Mouse (Mus musculus): ENCODE measurements around the gene Mas1.
A peak's percentile ranks its signal among the peaks of the same experiment; 100 is the strongest.
"Not testable (repeated sequence)": the region's sequence is repeated elsewhere in the genome, so short reads cannot be mapped to it uniquely, and the experiment has no call there.

Gene Mas1

DNA sequence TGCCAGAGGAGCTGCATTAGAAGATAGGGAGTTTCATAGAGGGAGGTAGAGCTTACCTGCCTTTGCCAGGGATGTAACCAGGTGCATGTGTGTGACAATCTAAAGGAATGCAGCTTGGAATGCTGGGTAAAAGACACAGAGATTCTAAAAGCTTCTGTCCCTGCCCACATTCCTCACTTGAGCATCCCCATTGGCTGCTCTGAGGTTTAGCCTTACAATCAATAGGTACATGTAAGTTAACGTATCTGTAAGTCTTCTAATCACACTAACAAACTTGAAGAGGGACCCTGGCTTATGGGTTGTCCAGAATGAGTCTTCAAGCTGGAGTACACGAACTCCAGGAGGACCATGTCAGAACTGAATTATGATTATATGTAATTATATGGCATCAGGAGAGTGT is at the start of gene Mas1:
TSS of gene Mas1 (minus strand) at position 101 of the 400 bp plus-strand sequence.
- DNase-seq (ENCODE audit: low spot score in 2 of 2): no peak

- peak; percentile 33 to 54 for DNase-seq (ENCODE audit: low spot score in 2 of 2)
Measured at GRCm38 (mm10) chr17:12916588-12917380, 48.8 kb upstream of the Mas1 start.

GRCm38 (mm10) chr17:12915881-12916583 is 48.1 kb upstream of the Mas1 start, which contains the start of gene Mrpl18:
Gene Mrpl18, minus strand, starts transcription at chr17:12916345.
- DNase-seq (ENCODE audit: low spot score in 2 of 2): peak; percentile 99

GRCm38 (mm10) chr17:12915488-12915880 is 47.5 kb upstream of the Mas1 start, which contains the start of gene Tcp1:
Gene Tcp1, plus strand, starts transcription at chr17:12915701.
- no peak for DNase-seq (ENCODE audit: low spot score in 2 of 2)

- no peak for DNase-seq (ENCODE audit: low spot score in 2 of 2)
Measured at GRCm38 (mm10) chr17:12910391-12910790, 42.4 kb upstream of the Mas1 start.

DNA sequence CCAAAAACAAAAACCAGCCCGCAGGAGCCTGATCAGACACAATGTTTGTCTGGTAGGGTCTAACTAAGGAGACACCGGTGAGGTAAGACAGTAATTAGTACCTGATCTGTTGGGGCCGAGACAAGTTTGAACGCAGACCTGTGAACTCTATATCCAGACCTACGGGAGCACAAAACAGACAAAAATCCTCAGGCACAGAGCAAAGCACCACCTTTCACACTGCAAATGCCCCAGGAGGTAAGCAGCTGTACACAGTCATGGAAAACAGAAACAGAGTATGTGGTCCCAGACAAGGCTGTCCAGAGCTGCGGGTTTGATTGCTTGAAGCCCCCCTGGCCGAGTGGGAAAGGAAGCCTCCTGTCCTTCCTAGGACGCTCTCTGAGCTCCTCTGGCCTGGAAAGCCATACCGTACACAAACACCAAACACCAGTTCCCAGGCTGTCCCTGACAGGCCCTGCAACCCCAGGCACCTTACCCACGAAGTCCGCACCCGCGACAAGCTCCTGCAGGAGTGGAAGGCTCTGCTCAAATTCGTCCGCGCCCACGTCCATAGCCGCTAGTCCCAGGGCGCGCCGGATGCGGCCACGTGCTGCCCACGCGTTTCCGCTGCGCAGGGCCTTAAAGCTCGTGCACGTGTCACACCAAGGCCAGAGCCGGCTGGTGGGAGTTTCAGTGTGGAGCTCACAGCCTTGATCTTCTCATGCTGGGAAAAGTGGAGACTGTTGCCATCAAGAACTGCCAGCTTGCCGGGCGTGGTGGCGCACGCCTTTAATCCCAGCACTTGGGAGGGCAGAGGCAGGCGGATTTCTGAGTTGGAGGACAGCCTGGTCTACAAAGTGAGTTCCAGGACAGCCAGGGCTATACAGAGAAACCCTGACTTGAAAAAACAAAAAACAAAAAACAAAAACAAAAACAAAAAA is 41.7 kb upstream of the Mas1 start, which contains the start of gene Pnldc1:
TSS of gene Pnldc1 (minus strand) at position 870 of the 920 bp plus-strand sequence.
- no peak for DNase-seq (ENCODE audit: low spot score in 2 of 2)

GRCm38 (mm10) chr17:12906436-12906835 is 38.5 kb upstream of the Mas1 start:
- DNase-seq (ENCODE audit: low spot score in 2 of 2): no peak

DNA sequence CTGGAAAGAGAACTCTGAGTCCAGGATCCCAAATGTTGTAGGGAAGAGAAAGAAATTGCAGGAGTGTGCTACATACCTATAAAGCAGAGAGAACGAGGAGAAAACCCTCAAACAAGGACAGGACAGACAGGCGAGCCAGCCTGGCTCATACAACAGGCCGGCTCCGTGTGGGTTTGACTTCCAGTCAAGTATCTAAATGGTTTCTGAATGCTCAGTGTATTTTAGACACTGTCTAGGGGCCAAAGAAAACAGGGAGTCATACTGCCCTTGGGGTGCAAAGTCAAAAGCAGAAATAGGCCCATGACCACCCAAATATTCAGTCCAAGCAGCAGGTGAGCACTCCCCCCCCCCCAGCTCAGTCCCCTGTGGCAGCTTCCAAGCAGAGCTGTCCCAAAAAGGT is 37.9 kb upstream of the Mas1 start:
- DNase-seq (ENCODE audit: low spot score in 2 of 2): no peak

DNA sequence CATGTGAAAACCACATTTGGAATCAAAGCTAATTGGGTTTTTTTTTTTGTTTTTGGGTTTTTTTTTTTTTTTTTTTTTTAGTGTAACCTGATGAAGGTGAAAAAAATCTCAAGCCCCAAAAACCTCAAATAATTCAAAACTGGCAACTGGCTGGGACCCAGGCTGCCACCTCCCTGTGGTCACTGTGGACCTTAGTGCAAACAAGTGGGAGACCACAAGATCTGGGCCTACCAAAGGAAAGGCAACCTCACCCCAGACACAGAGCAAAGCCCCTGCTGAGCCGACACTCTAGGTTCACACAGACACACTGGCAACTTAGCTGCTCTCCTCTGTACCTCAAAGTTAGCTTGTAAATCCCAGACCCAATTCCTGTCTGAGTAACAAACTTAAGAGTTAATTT is 36.4 kb upstream of the Mas1 start:
- DNase-seq (ENCODE audit: low spot score in 2 of 2): no peak

- DNase-seq (ENCODE audit: low spot score in 2 of 2): no peak
Measured at GRCm38 (mm10) chr17:12903372-12904333, 35.7 kb upstream of the Mas1 start.

DNA sequence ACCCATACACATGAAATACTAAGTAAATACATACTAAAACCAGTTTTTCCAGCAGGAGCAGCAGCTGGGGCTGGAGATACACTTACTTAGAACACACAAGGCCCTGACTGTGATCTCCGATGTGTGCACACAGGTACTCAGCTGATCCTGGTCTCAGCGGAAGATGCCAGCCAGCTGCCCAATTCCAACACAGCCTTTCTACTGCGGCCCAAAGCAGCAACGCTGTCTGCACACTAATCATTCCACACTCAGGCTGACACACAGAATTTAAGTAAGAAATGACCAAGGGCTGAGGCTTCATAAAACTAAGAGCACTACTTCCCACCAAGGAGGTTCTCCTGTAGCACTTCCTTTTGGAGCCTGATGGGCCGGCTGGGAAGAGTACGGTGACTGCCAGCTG is 34.3 kb upstream of the Mas1 start:
- no peak for DNase-seq (ENCODE audit: low spot score in 2 of 2)

GRCm38 (mm10) chr17:12898607-12899006 is 30.7 kb upstream of the Mas1 start:
- DNase-seq (ENCODE audit: low spot score in 2 of 2): not testable (repeated sequence)

- DNase-seq (ENCODE audit: low spot score in 2 of 2): no peak
Measured at GRCm38 (mm10) chr17:12897674-12898073, 29.7 kb upstream of the Mas1 start.

- DNase-seq (ENCODE audit: low spot score in 2 of 2): no peak
Measured at GRCm38 (mm10) chr17:12892033-12892432, 24.1 kb upstream of the Mas1 start.

- DNase-seq (ENCODE audit: low spot score in 2 of 2): no peak
Measured at GRCm38 (mm10) chr17:12891054-12891453, 23.1 kb upstream of the Mas1 start.

DNA sequence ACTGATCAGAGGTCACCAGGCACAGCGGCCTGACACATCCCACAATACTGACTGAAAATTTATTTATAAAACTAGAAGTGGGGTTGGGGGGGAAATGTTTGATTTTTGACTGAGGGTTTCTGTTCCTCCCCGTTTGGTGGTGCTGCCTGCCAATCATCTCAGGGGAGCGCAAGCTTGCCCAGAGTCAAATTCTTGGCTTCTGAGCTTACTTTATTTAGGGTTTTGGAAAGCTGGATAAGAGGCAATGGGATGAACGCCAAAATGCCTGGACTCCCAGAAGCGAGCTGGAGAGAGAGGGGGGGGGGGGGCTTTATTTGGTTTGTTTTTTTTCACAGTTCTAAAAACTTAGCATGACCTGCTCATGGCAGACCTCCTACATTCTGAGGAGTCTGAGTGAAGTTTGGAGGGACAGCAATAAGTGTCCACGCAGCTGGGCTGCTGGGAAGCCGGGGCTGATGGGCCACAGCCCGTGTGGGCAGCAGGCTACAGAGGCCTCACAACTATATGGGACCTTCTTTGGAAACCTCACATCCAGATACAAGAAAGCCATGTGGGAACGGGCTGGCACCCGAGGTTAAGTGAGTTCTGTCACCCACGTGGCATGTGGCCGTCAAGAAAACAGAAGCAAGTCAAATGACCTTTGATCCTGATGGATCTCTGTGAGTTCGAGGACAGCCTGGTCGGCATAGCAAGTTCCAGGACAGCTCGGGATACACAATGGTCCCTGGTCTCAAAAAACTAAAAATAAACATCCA is 19.3 kb upstream of the Mas1 start:
- DNase-seq (ENCODE audit: low spot score in 2 of 2): no peak

- DNase-seq (ENCODE audit: low spot score in 2 of 2): no peak
Measured at GRCm38 (mm10) chr17:12886620-12887019, 18.7 kb upstream of the Mas1 start.

DNA sequence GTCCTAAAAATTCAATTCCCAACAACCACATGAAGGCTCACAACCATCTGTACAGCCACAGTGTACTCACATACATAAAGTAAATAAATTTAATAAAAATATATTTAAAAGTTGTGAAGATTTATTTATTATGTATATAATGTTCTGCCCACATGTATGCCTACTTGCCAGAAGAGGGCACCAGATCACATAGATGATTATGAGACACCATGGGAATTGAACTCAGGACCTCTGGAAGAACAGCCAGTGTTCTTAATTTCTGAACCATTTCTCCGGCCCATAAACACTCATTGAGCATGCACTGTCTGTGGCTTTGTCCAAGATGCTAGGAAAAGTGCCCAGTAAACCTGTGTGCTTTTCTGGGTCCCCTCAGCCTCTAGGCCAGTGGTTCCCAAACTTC is 13.3 kb upstream of the Mas1 start:
- DNase-seq (ENCODE audit: low spot score in 2 of 2): no peak

DNA sequence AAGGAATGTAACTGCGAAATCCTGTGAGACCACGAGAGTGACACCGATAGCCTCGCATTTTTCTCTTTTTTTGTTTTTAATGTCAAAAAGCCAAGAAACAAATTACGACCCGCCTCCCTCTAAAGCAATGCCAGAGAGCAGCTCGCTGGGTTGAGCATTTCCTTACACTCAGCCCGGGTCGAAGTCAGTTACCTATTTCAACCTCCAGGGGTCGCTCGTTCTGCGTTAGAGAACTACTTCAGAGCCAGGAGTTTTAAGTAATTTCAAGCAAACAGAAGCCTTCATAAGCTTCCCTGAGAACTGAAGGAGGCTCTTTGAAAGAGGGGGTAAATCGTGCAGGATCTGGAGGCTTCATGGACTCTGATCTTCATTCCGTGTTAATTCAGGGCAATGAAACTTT is 12.2 kb upstream of the Mas1 start:
- peak; percentile 60 to 66 for DNase-seq (ENCODE audit: low spot score in 2 of 2)

DNA sequence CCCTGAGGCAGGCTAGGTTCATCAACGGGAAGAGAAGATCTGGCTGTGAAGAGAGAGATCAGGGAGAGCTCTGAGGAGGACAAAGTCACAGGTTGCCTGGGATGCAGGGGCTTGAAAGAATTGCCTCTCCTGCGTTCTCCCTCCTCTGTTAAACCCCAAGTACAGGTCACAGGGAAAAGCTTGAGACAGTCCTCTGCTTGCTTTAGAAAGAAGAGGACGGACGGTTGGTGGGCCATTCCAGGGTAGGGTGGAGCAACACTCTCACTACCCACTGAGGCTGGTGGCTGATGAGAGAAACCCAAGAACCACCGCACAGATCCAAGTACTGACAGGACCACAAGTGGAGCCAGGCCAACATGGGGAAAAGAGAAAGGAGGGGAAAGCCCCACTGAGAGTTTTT is 7.8 kb upstream of the Mas1 start, which contains the start of gene Mrgprh:
TSS of gene Mrgprh (plus strand) at position 301 of the 400 bp plus-strand sequence.
- DNase-seq (ENCODE audit: low spot score in 2 of 2): no peak

Measured in spleen, postnatal 36 days (tissue).